Mouse (Mus musculus) embryonic facial prominence, embryonic 10.5 days (tissue): Measurements from ENCODE around the gene Stx7. TPM values are rescaled to one million over a fixed set of nuclear protein-coding genes. Genes with fewer than 3 reads are reported as not detected.

Experiments
- DNase-seq: peaks from one replicate; pipeline ENCODE4 v3.0.0-alpha.2; 2017; ENCODE audit warnings: low spot score
- H3K27ac ChIP-seq: fragments of 300-500 bp; sonication (generic); replicated peaks from 2 replicates; pipeline ENCODE4 v1.5.1; 2016; ENCODE audit warnings: mild to moderate bottlenecking
- H3K27me3 ChIP-seq: fragments of 300-500 bp; sonication (generic); replicated peaks from 2 replicates; pipeline ENCODE4 v1.6.1; 2016; ENCODE audit warnings: low read depth, mild to moderate bottlenecking; ENCODE audit not compliant: poor library complexity, severe bottlenecking
- H3K36me3 ChIP-seq: fragments of 300-500 bp; sonication (generic); replicated peaks from 2 replicates; pipeline ENCODE4 v1.6.1; 2016; ENCODE audit warnings: mild to moderate bottlenecking, moderate library complexity
- H3K4me1 ChIP-seq: fragments of 300-500 bp; sonication (generic); 2 replicates; pipeline ENCODE4 v1.6.1; 2016
- H3K4me3 ChIP-seq: fragments of 300-500 bp; sonication (generic); 2 replicates; pipeline ENCODE4 v1.5.1; 2016; ENCODE audit warnings: mild to moderate bottlenecking, moderate library complexity
- H3K9me3 ChIP-seq: fragments of 300-500 bp; sonication (generic); 2 replicates; pipeline ENCODE4 v1.6.1; 2016; ENCODE audit warnings: mild to moderate bottlenecking
- WGBS: fragments of 180-500 bp; shearing (Covaris S2); methylation state at CpG from one replicate; pipeline ENCODE4 v1.1.7; 2016; 5-methylcytosine and 5-hydroxymethylcytosine counted together
- polyA plus RNA-seq: library from polyadenylated mRNA; unstranded; fragments of >200 nt; fragmentation: Nextera tagmentation; extraction: Ambion mirVana; gene quantifications from 2 replicates; pipeline ENCODE4 v1.2.1, GENCODE M21; 2016

The Stx7 gene
- polyA plus RNA-seq, 1 experiment from 2014 or later, result 55.1 TPM

DNA sequence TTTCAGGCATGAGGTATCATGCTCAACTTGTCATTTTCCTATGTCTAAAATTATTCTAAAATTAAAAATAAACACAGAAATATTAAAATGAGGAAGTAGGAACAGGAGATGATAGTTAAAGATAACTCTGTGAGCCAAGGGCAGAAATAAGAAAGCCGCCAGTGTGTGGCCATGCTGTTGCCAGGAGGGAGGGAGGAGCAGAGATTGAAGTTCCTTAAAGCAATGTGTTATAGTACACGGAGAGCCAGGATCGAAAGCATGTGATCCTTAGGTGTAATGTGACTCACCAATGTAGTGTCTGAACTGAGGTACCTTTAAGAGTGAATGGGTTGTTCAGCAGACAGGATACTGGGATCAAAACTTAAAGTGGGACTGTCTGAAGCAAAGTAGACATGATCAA lies 6.4 kb upstream of the Stx7 start:
- no peak overlapping the region for H3K27ac ChIP-seq
- H3K36me3 ChIP-seq, result no peaks in the 10 kb centered on the region
- WGBS, result 86% methylated on average over 3 of the region's 3 CpGs
- H3K9me3 ChIP-seq, result no peaks in the 10 kb centered on the region
- H3K4me3 ChIP-seq, result no peak overlapping the region
- no peaks in the 10 kb centered on the region for H3K4me1 ChIP-seq
- no peak for DNase-seq
- H3K27me3 ChIP-seq, result no peaks in the 10 kb centered on the region

DNA sequence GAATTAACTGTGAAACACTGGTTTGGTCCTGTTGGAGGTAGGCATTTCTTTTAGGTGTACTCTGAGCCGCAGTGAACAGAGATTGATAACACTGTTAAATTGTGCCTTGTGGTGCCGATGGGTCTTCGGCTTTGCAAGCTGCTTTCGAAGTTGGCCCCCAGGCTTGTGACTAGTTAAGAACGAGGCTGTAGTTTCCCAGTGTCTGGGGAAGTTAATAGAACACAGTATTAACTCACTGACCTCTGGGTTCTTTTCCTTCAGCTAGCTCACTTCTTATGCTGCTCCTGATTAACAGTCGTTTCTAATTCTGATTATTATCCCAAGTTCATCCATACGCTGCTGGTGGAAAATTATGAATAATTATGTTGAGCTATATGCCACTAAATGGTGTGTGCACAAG lies 984 bp downstream of the Stx7 start:
- H3K27me3 ChIP-seq, result no peaks in the 10 kb centered on the region
- peak overlapping the region; percentile 89 for H3K4me3 ChIP-seq
- 0 out of 2 replicates have a peak, but pooled peaks cover under 1% of the 10 kb centered on the region for H3K36me3 ChIP-seq
- H3K4me1 ChIP-seq, result peaks cover 12% of the 10 kb centered on the region; the same call in 1 of the 2 replicates
- 55% methylated on average over 7 of the region's 7 CpGs for WGBS
- H3K27ac ChIP-seq, result no peak overlapping the region
- DNase-seq, result no peak
- no peaks in the 10 kb centered on the region for H3K9me3 ChIP-seq

DNA sequence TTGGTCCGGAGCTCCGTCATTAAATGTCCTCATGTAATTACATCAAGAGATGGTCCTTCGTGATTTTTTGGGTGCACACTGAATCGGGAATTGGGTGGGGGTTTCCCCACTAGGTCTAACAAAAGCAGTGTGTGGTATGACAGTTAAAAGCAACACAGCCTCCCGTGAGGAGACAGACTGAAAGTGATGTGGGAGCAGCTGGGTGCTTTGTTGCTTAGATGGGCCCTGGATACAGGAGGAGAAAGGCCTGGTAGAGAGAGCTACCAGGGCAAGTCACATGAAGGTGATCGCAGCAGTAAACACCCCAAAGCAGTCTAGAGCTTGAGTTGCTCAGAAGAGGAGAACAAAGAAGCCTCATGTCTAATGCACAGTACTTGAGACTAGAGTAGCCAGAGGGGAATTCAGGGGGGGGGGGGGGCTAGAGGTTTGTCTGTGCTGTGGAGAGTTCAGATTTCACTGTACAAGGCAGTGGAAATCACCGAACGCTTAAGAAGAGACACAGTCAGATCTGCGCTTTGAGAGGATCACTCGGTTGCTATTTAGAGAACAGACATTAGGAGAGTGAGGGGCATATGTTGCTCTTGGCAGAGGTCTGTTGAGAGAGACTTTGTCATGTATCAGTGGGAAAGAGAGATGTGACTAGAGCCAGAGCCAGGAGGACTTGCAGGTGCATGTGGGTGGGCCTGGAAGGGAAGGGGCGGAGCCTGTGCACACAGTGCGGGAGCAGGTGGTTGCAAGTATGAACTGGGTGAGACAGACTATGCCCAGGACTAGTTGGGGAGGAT lies 9.6 kb downstream of the Stx7 start:
- Histone ChIP-seq H3K27me3 (no peaks in the 10 kb centered on the region), H3K36me3 (peaks cover 45% of the 10 kb centered on the region), H3K4me1 (no peaks in the 10 kb centered on the region), H3K9me3 (no peaks in the 10 kb centered on the region), H3K27ac (no peak overlapping the region), H3K4me3 (no peak overlapping the region)
- 92% methylated on average over 12 of the region's 12 CpGs for WGBS
- no peak for DNase-seq

- Histone ChIP-seq H3K4me1 (peaks cover 5% of the 10 kb centered on the region), H3K4me3 (no peak overlapping the region), H3K27ac (no peak overlapping the region), H3K27me3 (no peaks in the 10 kb centered on the region), H3K36me3 (peaks cover 45% of the 10 kb centered on the region), H3K9me3 (no peaks in the 10 kb centered on the region)
- 67% methylated on average over 5 of the region's 5 CpGs for WGBS
- DNase-seq, result no peak
Observed at GRCm38 (mm10) chr10:24159575-24159974, 10.5 kb downstream of the Stx7 start.

DNA sequence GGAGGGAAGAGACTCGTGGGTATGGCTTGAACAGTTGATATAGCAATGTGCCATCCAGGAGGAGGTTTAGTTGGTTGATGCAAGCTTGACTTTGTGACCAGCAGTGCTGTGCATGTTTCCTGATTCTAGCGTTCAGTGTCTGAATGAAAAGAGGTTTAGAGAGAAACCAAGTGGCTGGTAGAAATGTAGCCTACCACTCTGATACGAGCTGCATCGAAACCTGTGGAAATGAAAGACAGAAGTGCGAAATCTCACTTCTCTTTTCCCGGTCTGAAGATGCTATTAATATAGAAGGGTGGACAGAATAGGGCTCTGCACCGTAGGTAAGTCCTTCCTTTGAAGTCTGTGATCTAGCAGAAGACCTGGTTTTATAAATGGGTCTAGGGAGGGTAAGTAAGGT lies 11.2 kb downstream of the Stx7 start:
- Histone ChIP-seq H3K9me3 (no peaks in the 10 kb centered on the region), H3K27ac (no peak overlapping the region), H3K36me3 (peaks cover 41% of the 10 kb centered on the region), H3K4me3 (no peak overlapping the region), H3K27me3 (no peaks in the 10 kb centered on the region), H3K4me1 (peaks cover 10% of the 10 kb centered on the region)
- WGBS, result 92% methylated on average over 7 of the region's 7 CpGs
- DNase-seq, result no peak

GRCm38 (mm10) chr10:24164137-24164908 lies 15.2 kb downstream of the Stx7 start:
- no peaks in the 10 kb centered on the region for H3K27me3 ChIP-seq
- H3K36me3 ChIP-seq, result peaks cover 4% of the 10 kb centered on the region
- H3K4me3 ChIP-seq, result no peak overlapping the region
- no peaks in the 10 kb centered on the region for H3K9me3 ChIP-seq
- DNase-seq, result no peak
- H3K4me1 ChIP-seq, result peaks cover 16% of the 10 kb centered on the region
- 0 out of 2 replicates have a peak overlapping the region, but pooled peaks have one; percentile 19 for H3K27ac ChIP-seq
- WGBS, result 53% methylated on average over 11 of the region's 11 CpGs

DNA sequence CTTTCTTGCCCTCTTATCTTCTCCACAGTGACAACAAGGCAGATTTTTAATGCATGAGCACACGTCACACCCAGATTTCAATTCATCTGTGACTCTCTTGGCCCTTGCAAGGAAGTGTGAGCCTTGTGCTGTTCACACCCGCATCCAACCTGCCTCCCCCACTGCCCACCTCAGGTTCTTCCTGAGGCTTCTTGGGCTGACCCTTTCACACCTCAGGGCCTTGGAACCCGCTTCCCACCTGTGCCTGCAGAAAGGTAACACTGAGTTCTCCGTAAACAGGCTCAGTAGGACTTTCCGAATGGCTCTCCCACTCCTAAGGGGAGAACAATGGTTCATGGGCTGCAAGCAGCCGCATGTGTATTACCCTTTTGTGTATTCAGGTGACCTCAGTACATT lies 15.8 kb downstream of the Stx7 start:
- Histone ChIP-seq H3K9me3 (no peaks in the 10 kb centered on the region), H3K4me3 (no peak overlapping the region), H3K4me1 (peaks cover 16% of the 10 kb centered on the region), H3K27me3 (no peaks in the 10 kb centered on the region), H3K27ac (0 out of 2 replicates have a peak overlapping the region, but pooled peaks have one; percentile 19), H3K36me3 (no peaks in the 10 kb centered on the region)
- DNase-seq, result no peak
- 70% methylated on average over 6 of the region's 6 CpGs for WGBS

DNA sequence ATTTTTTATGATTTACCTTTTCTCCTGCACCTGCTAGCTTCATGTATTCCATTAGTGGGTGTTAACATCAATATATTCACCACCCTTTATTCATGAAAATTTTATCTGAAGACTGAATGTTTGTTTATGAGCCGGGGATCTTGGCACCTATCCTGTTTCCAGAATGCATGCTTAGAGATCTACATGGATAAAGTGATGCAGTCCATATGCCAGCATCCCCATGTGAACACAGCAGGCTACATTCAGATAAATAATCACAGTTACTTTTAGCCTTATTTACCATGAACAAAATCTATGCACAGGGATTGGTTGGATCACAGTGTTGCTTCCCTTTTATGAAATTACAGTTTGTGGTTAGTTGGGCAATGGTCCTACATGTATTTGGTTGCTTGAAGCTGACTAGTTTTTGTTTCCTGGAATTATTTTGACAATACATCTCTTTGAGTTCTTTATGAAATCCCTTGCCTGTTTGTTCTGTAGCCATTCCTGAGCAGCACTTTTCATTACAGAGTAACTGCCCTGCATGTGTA lies 16.5 kb downstream of the Stx7 start:
- 75% methylated on average over 1 of the region's 1 CpGs for WGBS
- Histone ChIP-seq H3K9me3 (no peaks in the 10 kb centered on the region), H3K36me3 (no peaks in the 10 kb centered on the region), H3K4me1 (peaks cover 16% of the 10 kb centered on the region), H3K27me3 (no peaks in the 10 kb centered on the region), H3K4me3 (no peak overlapping the region), H3K27ac (no peak overlapping the region)
- no peak for DNase-seq

DNA sequence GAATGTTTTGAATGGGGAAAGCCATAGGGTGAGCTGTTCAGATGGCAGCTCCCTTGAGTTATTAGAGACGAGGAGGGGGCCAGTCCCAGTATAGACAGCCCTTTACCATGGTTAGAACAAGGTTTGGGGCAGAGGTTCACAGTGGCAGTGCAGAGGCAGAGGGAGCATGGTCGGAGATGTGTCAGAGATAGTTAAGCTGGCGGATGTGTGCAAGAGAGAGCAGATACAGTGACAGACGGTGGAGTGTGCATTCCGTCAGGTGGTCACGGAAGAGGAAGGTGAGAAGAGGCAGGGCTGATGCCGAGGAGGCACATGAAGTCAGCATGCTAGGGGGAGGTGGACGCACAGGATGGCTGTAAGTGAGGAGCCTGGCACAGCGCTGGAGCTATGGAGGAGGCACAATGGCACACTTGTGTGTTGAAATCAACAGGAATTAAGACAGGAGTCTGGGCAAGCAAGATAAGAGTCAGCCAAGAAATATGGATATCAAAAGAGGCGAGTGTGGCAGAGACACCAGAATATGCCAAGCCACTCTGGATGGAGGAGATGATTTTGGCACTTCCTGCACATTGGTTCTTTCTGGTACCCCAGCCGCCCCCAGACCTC lies 19.0 kb downstream of the Stx7 start:
- Histone ChIP-seq H3K9me3 (no peaks in the 10 kb centered on the region), H3K27ac (no peak overlapping the region), H3K27me3 (no peaks in the 10 kb centered on the region), H3K4me3 (no peak overlapping the region), H3K4me1 (peaks cover 16% of the 10 kb centered on the region), H3K36me3 (no peaks in the 10 kb centered on the region)
- WGBS, result 90% methylated on average over 11 of the region's 11 CpGs
- DNase-seq, result no peak

DNA sequence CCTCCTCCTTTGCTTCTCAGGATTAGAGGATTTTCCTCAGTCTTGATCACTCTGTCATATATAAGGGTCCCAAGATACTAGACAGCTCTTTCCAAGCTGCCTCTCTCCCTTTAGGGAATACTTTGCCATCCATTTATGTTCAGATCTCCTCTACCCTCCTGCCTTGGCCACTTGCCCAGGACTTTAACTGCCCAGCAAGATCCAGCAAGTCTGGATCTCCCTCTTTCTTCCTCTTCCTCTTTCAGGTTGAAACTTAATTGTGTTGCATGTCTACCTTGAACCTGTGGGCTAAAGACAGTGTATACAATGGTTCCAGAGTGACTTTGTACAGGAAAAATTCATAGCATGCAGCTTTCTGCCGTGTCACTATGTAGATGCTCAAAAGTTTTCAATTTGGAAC lies 19.8 kb downstream of the Stx7 start:
- no peak for DNase-seq
- Histone ChIP-seq H3K27ac (no peak overlapping the region), H3K9me3 (no peaks in the 10 kb centered on the region), H3K27me3 (no peaks in the 10 kb centered on the region), H3K4me3 (no peak overlapping the region), H3K36me3 (no peaks in the 10 kb centered on the region), H3K4me1 (peaks cover 21% of the 10 kb centered on the region)
- WGBS, result 89% methylated on average over 1 of the region's 1 CpGs

GRCm38 (mm10) chr10:24171906-24172459 lies 22.9 kb downstream of the Stx7 start:
- Histone ChIP-seq H3K4me3 (no peak overlapping the region), H3K9me3 (no peaks in the 10 kb centered on the region), H3K36me3 (no peaks in the 10 kb centered on the region), H3K4me1 (peaks cover 5% of the 10 kb centered on the region; the same call in 1 of the 2 replicates), H3K27ac (no peak overlapping the region), H3K27me3 (no peaks in the 10 kb centered on the region)
- WGBS, result 90% methylated on average over 4 of the region's 4 CpGs
- no peak for DNase-seq
